Mouse (Mus musculus) heart, adult 8-10 months (tissue): Measurements from ENCODE around the gene Fam20a. TPM values are rescaled to one million over a fixed set of nuclear protein-coding genes. Genes with fewer than 3 reads are reported as not detected.
A peak's percentile ranks its signal among the peaks of the same experiment; 100 is the strongest.

Experiments
- DNase-seq: peaks from one replicate; pipeline ENCODE4 v3.0.0; 2022; ENCODE audit warnings: low spot score
- total RNA-seq, 4 experiments: library from RNA; stranded (reverse); gene quantifications; 2 replicates each; pipeline ENCODE4 v1.2.4; 2022

Fam20a gene
- total RNA-seq, 4 experiments from 2014 or later = 5.4 to 7.7 (median 5.9) TPM

- no peak for DNase-seq
Measured at GRCm38 (mm10) chr11:109716981-109717380, 5.1 kb downstream of the Fam20a start.

DNA sequence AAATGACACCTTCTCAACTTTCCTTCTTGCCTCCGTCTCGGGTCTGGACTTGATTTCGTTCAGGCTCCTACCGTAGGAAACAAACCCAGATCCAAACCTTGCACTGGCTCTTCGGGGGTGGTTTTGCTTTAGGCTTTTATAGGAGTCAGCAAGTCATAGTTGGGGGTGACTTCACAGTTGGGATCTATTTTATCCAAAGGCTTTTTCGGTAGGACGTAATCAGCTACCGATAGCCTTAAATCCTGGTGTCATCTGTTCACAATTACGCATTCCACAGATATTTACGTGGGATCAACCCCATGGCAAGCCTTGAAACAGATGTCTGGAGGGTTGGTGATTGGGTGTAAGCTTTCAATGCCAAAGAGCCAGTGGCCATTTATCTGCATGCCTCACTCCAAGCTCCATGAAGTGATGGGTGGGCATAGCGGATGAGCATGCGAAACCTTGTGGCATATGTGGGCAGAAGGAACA, 6.7 kb downstream of the Fam20a start:
- no peak for DNase-seq

DNA sequence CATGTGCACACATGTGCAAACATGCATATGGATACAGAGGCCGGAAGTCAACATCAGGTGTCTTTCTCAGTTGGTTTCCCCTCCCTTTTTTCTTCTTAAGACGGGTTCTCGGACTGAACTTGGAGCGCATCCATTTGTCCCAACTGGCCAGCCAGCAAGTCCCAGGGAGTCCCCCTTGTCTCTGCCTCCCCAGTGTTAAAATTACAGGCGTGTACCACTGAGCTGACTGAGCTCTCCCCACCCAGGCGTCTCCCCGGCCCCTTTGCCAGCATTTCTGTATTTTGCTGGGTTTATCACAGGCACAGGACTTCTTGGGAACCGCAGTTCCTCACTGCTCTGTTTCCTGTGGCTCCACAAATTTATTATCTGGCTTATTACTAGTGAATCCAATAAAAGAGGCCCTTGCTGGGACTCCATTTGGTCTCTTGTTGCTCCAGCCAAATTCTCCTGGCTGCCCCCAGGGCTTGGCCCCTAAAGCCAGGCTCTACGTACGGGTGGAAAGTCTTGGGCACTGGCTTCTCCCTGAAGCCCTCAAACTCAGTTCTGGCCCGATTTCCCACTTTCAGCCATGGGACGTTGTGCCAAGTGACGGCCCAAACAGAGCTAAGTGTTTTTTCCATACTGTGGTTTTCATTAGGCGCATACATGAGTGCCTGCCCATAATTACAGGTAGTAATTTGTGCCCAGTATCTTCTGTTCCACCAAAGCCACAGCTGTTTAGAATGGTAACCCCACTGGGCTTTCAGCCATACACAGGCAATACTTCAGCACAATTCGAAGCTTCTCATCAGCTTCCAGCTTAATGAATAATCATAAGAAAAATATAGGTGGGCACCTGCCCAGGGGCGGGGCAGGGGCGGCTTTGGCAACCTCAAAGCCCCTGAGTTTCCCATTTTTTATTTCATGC, 7.5 kb downstream of the Fam20a start:
- no peak for DNase-seq

DNA sequence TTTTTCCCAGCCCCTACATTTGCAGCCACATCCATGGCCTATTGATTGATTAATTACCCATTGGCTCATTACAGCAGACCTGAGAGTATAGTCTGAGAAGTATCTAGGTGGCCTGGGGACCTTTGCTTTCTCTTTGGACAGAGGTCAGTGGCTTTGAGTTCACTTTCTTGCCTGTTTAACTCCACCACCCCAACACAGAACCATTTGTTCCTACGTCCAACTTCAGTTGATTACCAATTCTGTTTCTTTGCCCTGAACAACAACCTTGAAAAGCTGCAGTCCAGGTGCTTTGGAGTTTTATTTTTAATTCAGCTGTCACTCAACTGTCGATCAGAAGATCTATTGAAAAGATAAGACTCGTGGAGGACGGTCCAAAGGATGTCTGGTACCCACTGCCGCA, 12.6 kb downstream of the Fam20a start:
- no peak for DNase-seq

GRCm38 (mm10) chr11:109708786-109709185, 13.3 kb downstream of the Fam20a start:
- DNase-seq = no peak

GRCm38 (mm10) chr11:109707442-109707841, 14.6 kb downstream of the Fam20a start:
- no peak for DNase-seq

DNA sequence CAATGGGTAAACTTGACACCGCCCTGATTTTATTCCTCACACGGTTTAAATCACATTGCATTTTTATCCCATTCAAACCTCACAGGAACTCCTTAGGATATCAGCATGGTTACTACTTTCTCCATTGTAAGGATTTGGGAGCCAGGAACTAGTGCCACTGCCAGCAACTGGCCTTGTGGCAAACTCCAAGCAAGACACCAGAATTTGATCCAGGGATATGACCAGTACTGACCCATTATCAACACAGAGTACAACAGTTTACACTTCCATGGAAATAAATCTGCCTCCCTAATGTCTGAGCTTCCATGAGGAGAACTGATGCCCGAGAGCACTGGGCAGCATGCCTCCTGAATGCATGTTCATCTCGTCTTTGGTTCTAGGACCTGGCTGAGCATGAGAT, 15.5 kb downstream of the Fam20a start:
- DNase-seq = no peak

- no peak for DNase-seq
Measured at GRCm38 (mm10) chr11:109706055-109706412, 16.0 kb downstream of the Fam20a start.

GRCm38 (mm10) chr11:109705336-109706054, 16.6 kb downstream of the Fam20a start:
- no peak for DNase-seq

- no peak for DNase-seq
Measured at GRCm38 (mm10) chr11:109704311-109705205, 17.5 kb downstream of the Fam20a start.

DNA sequence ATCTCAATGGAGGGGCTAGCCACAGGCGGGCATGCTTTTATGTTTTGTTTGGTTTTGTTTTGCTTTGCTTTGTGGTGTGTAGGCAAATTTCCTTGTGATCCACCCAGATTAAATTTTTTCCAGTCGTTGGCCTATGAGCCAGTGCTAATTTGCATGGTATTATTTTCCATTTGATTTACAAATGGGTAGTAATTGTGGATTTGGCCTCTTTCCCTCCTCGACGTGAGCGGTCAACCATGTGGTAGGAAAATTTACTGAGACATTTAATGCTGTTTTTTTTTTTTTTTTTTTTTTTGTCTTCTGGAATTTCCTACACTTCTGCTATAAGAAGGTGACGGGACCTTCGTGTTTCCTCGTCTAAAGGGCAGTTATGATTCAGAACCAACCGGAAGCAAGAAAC, 18.2 kb downstream of the Fam20a start:
- no peak for DNase-seq

DNA sequence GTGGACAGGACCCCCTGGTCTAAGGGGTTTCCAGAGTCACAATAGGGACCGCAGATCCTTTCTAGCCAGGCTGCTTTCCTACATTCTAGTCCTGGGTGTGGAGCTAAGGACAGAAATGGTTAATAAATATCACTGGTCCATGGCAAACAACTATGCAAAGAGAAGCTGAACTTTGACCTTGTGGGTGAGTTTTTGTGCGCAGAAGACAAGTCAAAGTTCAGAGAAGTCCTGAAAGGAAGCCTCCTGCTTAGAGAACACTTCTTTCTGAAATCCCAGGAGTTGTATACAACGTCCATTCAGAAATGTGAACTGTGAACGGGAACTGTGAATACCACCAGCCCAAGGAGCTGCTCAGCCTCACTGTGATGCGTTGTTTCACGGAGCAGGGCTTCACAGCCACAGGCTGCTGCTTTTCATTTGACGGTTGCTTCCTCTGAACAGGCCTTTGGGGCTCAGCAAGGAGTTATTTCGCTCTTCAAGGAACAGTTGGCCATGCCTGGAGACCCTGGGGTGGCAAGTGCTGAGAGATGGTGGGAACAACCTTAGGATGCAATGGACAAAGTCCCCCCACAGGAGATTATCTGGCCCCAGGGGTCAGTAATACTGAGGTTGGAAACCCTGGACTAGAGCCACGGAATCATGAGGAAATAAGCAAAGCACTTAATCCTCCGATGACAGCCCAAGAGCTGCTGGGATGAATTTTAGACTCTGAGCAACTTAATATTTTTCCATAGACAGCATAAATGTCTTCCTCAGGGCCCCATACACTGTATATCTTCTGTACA, 19.9 kb downstream of the Fam20a start:
- no peak for DNase-seq

- DNase-seq = no peak
Measured at GRCm38 (mm10) chr11:109700761-109701160, 21.3 kb downstream of the Fam20a start.

- DNase-seq = no peak
Measured at GRCm38 (mm10) chr11:109699784-109700183, 22.3 kb downstream of the Fam20a start.

GRCm38 (mm10) chr11:109698740-109699139, 23.3 kb downstream of the Fam20a start:
- DNase-seq = no peak

DNA sequence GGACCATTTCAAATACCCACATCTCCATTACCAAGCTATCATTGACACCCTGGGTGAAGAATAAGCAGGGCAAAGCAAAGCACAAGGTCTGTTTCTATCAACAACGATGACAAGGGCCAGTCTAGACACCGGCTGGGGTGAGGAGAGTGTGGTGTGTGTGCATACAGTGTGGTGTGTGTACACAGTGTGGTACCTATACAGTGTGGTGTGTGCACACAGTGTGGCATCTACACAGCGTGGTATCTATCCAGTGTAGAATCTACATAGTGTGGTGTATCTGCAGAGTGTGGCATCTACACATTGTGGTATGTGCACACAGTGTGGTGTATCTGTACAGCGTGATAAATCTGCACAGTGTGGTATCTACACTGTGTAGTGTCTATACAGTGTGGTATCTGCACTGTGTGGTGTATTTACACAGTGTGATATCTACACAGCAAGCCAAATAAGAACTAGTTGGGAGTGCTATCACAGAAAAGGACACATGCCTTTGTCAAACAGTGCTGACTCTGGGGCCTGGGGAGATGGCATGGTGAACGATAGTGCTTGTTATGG, 24.9 kb downstream of the Fam20a start:
- no peak for DNase-seq

DNA sequence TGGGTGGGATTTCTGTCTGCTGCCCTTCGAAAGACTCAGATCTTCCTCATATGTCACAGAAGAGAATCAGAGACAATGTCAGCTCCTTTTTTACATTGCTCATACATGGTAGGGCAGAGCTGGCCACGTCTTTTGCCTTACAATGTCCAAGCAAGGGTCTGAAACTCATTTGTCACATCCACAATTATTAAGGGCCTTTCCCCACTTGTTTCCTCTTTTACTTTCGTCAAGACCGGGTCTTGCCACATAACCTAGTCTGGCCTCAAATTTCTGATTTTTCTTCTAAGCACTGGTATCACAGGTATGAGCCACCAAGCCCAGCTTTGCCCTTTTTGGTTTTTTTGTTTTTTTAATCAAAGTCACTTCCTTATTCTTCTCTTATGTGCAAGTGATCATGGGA, 25.6 kb downstream of the Fam20a start:
- no peak for DNase-seq

- DNase-seq = peak; percentile 78
Measured at GRCm38 (mm10) chr11:109692737-109693136, 29.3 kb downstream of the Fam20a start.

- DNase-seq = no peak
Measured at GRCm38 (mm10) chr11:109689539-109689938, 32.5 kb downstream of the Fam20a start.

GRCm38 (mm10) chr11:109682221-109682620, 39.9 kb downstream of the Fam20a start:
- DNase-seq = no peak

- no peak for DNase-seq
Measured at GRCm38 (mm10) chr11:109681556-109681955, 40.5 kb downstream of the Fam20a start.
